Mouse (Mus musculus): ENCODE measurements at regions not wholly inside any gene's neighbourhood (a gene's known extent, or its start where the extent isn't known, plus 50 kb on each side); places are given as distances from the start of the nearest gene placed in this dataset.
A peak's percentile ranks its signal among the peaks of the same experiment; 100 is the strongest.

- no peak for DNase-seq (ENCODE audit: low spot score)
Observed at GRCm38 (mm10) chr9:81567106-81567505, 66.5 kb downstream of the Htr1b start.

- peak; percentile 2 for DNase-seq (ENCODE audit: low spot score)
Observed at GRCm38 (mm10) chr9:81538354-81538753, 95.3 kb downstream of the Htr1b start.

Data from left cerebral cortex, adult 11 months (tissue).